Mouse (Mus musculus) kidney, postnatal 25 days (tissue): ENCODE measurements around the gene B430305J03Rik.
A peak's percentile ranks its signal among the peaks of the same experiment; 100 is the strongest.

ENCODE experiments used
- DNase-seq, 2 experiments: peaks; one replicate each; pipeline ENCODE4 v3.0.0; 2021; ENCODE audit warnings: mixed read lengths in 2 of 2

The B430305J03Rik gene

DNA sequence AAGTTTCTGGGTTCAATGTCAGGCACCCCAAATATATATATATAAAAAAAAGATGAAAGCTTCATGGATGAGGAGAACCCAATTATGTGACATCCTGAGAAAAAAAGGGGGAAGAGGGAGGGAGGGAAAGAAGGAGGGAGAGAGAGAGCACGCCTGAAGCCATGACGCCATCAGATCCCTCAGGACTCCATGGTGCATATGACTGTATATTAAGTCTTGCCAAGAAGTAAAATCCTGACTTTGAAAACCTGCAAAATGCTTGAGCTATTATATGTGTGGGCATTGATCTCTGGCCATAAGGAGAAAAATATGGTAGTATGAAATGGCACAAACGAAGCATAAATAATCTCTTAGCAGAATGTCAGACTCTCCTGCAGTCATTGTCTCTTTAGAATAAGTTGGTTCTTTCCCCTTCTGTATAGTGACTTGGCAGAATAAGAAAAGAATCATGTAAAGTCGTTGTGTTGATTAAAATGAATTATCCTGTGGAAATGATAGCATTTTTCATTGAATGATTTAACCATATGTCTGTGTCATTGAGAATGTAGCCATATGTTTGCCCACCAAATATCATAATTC is 17.6 kb downstream of the B430305J03Rik start:
- no peak for DNase-seq

DNA sequence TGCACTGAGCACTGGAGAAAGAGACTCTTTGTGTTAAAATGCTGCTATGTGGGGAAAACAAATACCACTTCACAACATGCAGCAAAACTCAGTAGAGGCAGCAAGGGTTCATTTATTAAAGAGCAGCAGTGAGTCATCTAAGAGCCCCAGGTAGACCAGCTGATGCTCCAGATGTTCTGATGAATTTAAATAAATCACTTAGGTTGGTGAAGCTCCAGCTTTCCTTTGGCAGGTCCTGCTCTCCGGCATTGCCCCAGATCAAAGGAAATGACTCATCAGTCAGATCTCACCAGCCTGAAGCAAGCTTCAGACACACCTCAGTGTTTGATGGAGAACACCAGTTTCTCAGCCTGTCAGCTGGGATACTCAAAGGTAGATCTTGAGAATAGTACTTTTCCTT is 20.1 kb downstream of the B430305J03Rik start:
- no peak for DNase-seq

DNA sequence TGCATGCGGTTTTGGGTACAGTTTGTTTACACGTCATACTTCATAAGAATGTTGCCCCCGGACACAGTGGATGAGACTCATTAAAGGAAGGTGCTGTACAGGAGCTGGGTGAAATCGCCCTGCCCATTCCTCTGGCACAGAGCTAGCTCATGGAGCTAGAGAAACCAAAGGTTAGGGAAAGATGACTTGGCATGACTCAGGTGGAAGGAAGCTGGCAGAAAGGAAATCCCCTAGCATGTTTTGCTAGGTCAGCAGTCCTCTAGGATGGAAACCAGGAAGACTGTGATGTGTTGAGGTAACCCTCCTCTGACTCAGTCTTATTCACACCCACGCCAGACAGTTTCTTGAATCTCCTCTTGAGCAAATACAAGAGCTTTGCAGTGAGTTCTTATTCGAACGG is 21.7 kb downstream of the B430305J03Rik start:
- no peak for DNase-seq

DNA sequence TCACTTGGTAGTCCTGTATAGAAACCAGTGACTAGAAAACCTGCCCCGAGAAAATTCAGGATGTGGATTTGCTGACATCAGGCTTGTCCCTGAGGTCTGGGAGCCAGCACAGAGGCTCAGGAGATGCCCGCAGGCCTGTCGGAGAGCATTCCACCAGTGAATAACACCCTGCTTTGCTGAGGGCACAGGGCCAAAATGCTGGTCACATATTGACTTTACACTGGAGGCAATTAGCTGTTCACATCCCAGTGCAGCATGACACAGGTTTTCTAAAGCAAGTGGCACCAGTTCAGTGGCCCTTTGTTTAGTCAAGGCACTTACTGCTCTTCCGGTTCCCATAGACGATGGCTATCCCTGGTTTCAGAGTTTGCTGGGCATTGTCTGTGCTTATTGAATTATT is 25.4 kb downstream of the B430305J03Rik start:
- DNase-seq = peak; percentile 74 to 80

DNA sequence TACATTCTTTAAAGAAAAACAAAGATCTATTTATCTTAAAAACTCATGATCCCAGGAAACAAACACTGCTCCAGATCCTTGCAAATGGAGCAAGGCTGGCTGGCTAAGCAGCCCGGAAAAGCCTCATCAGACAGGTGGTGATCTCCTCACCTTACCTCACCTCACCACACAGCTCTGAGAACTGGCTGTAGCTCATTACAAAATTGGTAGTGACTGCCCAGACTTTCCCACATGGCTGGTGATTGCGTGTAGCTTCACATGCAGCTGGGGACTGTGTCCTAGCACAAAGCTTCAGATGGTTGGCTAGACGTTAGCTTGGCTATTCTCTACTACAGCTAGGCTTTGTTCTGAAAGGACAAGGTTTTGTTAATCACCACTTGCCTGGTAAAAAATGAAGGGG is 28.5 kb downstream of the B430305J03Rik start:
- no peak for DNase-seq

DNA sequence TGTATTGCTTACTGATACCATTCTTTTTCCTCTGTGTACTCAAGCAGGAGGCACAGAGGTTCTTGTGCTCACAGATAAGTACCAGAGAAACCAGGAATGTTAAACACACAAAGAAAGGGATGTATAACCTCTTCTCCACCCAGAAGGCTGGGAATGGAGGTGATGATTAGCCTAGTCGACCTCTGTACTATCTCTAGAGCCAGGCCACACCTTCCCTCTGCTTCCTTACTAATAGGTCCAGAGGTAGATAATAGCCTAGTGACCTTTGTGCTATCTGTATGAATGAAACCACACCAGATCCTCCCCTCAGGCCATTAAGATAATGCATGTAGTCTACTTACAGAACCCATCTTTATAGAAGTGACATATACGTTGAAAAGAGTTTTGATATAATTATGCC is 29.5 kb downstream of the B430305J03Rik start:
- no peak for DNase-seq

DNA sequence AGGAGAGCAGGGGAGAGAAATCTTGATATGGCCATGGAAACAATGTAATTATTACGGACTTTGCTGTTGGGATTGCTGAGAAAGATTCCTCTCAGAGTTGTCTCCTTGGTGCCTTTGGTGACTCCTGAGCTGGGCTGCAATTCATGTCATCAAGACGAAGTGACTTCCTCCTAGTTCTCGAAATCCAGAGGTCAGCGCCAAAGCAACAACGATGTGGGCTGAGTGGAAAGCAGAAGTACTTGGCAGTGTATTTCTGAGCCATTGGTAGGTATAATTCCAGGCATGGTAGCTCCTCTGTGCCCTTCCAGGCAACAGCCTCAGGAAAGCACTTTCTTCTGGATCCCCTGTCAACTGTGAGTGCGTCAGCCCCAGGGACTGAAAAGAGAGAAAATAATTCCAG is 44.1 kb downstream of the B430305J03Rik start:
- no peak for DNase-seq

DNA sequence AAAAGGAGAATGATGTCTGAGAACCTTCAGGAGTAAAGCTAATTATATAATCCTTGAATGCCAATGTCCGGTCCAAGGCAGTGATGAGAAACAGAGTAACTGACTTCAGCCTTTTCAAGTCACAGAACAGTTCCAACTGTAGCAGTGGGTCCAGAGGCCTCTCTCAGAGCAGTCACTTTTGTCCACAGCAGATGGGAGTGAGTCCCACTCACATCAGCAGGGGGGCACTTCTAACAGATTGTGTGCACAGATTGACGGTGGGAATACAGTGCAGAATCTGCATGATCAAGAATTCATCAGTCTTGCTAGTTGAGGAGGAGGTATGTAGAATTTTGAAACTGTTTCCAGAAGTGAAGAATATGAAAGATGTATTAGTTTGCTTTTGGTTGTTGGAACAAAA is 45.7 kb downstream of the B430305J03Rik start:
- no peak for DNase-seq

DNA sequence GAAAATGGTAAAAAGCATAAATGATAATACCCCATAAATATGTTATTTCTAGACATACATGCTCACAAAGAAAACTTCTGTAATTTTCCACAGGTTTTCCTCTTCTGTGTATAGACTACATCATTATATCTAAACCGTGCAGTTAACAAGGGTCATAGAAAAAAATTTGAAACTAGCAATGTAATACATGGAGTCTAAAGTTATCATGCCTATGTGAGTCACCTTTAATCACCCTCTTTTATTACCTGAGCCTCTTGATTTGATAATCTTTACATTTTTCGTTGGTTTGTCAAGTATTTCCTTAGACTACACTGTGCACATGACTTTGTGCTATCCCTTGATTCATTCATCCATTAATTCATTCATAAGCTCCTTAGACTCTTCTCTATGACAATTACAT is 50.7 kb downstream of the B430305J03Rik start:
- DNase-seq = no peak
